Mouse (Mus musculus): ENCODE data around the gene Atg101. TPM values are rescaled to one million over a fixed set of nuclear protein-coding genes. Genes with fewer than 3 reads are reported as not detected.
"Not testable (repeated sequence)": the region's sequence is repeated elsewhere in the genome, so short reads cannot be mapped to it uniquely, and the experiment has no call there.

Atg101 gene
- total RNA-seq, 2 experiments from 2014 or later: 23.7 to 23.9 TPM

- intact Hi-C loops (cut with DNase I): no loop called here
- DNase-seq: peak; percentile 24 to 57
Measured at GRCm38 (mm10) chr15:101308440-101309348, 24.6 kb downstream of the Atg101 start.

- intact Hi-C loops (cut with DNase I): no loop called here
- no peak for DNase-seq
Measured at GRCm38 (mm10) chr15:101309493-101309892, 25.4 kb downstream of the Atg101 start.

GRCm38 (mm10) chr15:101311087-101311770, 27.2 kb downstream of the Atg101 start:
- peak in 1 of 2 experiments; percentile 39 for DNase-seq
- intact Hi-C loops (cut with DNase I): no loop called here

- intact Hi-C loops (cut with DNase I): no loop called here
- no peak for DNase-seq
Measured at GRCm38 (mm10) chr15:101312006-101312405, 27.9 kb downstream of the Atg101 start.

- intact Hi-C loops (cut with DNase I): loop anchor here (1.0 kb wide), 3 partner anchors 31 to 94 kb away; partner anchors contain the start of gene Atg101
- no peak for DNase-seq
Measured at GRCm38 (mm10) chr15:101315378-101315777, 31.3 kb downstream of the Atg101 start.

- intact Hi-C loops (cut with DNase I): loop anchor here (1.0 kb wide), 3 partner anchors 32 to 95 kb away; partner anchors contain the start of gene Atg101
- DNase-seq: peak; percentile 90 to 91
Measured at GRCm38 (mm10) chr15:101315832-101316231, 31.8 kb downstream of the Atg101 start.

- intact Hi-C loops (cut with DNase I): no loop called here
- no peak for DNase-seq
Measured at GRCm38 (mm10) chr15:101316279-101316912, 32.3 kb downstream of the Atg101 start.

- intact Hi-C loops (cut with DNase I): no loop called here
- DNase-seq: no peak
Measured at GRCm38 (mm10) chr15:101316913-101317813, 33.1 kb downstream of the Atg101 start.

- intact Hi-C loops (cut with DNase I): no loop called here
- no peak for DNase-seq
Measured at GRCm38 (mm10) chr15:101317814-101318500, 33.9 kb downstream of the Atg101 start.

- DNase-seq: peak in 1 of 2 experiments; percentile 25
Measured at GRCm38 (mm10) chr15:101318889-101319765, 35.1 kb downstream of the Atg101 start.

GRCm38 (mm10) chr15:101320010-101320617, 36.0 kb downstream of the Atg101 start:
- intact Hi-C loops (cut with DNase I): no loop called here
- DNase-seq: no peak

More at GRCm38 (mm10) chr15:101318889-101319765, 35.1 kb downstream of the Atg101 start:
- intact Hi-C loops (cut with DNase I): no loop called here

GRCm38 (mm10) chr15:101320618-101321041, 36.6 kb downstream of the Atg101 start:
- DNase-seq: no peak
- intact Hi-C loops (cut with DNase I): no loop called here

- intact Hi-C loops (cut with DNase I): no loop called here
Measured at GRCm38 (mm10) chr15:101321126-101321525, 37.1 kb downstream of the Atg101 start.

GRCm38 (mm10) chr15:101322106-101322505, 38.0 kb downstream of the Atg101 start:
- intact Hi-C loops (cut with DNase I): no loop called here
- DNase-seq: no peak

More at GRCm38 (mm10) chr15:101321126-101321525, 37.1 kb downstream of the Atg101 start:
- no peak for DNase-seq

GRCm38 (mm10) chr15:101322640-101323039, 38.6 kb downstream of the Atg101 start:
- intact Hi-C loops (cut with DNase I): no loop called here
- DNase-seq: no peak

- DNase-seq: no peak
- intact Hi-C loops (cut with DNase I): no loop called here
Measured at GRCm38 (mm10) chr15:101323511-101323910, 39.4 kb downstream of the Atg101 start.

GRCm38 (mm10) chr15:101324409-101324808, 40.3 kb downstream of the Atg101 start:
- DNase-seq; intact Hi-C loops (cut with DNase I): not testable (repeated sequence)

Measured in heart, postnatal 36 days (tissue).